Mouse (Mus musculus) neural tube, embryonic 13.5 days (tissue): ENCODE measurements around the gene Olfr1278. TPM values are rescaled to one million over a fixed set of nuclear protein-coding genes. Genes with fewer than 3 reads are reported as not detected.
"Not testable (repeated sequence)": the region's sequence is repeated elsewhere in the genome, so short reads cannot be mapped to it uniquely, and the experiment has no call there.

Experiments used
- ATAC-seq: fragments of 200-750 bp; cut with Nextera tagmentation; 2 replicates; pipeline ENCODE4 v1.8.0; 2017; ENCODE audit warnings: low read depth, mild to moderate bottlenecking, moderate TSS enrichment, moderate library complexity
- H3K27ac ChIP-seq: fragments of 300-500 bp; sonication (generic); replicated peaks from 2 replicates; pipeline ENCODE4 v1.5.1; 2015; ENCODE audit warnings: moderate library complexity, mild to moderate bottlenecking, inconsistent platforms
- H3K27me3 ChIP-seq: fragments of 300-500 bp; sonication (generic); 2 replicates; pipeline ENCODE4 v1.6.1; 2015; ENCODE audit warnings: mild to moderate bottlenecking, inconsistent platforms
- H3K36me3 ChIP-seq: fragments of 300-500 bp; sonication (generic); 2 replicates; pipeline ENCODE4 v1.6.1; 2015; ENCODE audit warnings: mild to moderate bottlenecking, inconsistent platforms
- H3K4me1 ChIP-seq: fragments of 300-500 bp; sonication (generic); replicated peaks from 2 replicates; pipeline ENCODE4 v1.6.1; 2015; ENCODE audit warnings: inconsistent platforms
- H3K4me2 ChIP-seq: fragments of 300-500 bp; sonication (generic); 2 replicates; pipeline ENCODE4 v1.6.1; 2015; ENCODE audit warnings: inconsistent platforms, mild to moderate bottlenecking, moderate library complexity
- H3K4me3 ChIP-seq: fragments of 300-500 bp; sonication (generic); 2 replicates; pipeline ENCODE4 v1.5.1; 2015; ENCODE audit warnings: mild to moderate bottlenecking, inconsistent platforms
- H3K9ac ChIP-seq: fragments of 300-500 bp; sonication (generic); 2 replicates; pipeline ENCODE4 v1.6.1; 2015; ENCODE audit warnings: moderate library complexity, mild to moderate bottlenecking, inconsistent platforms
- H3K9me3 ChIP-seq: fragments of 300-500 bp; sonication (generic); 2 replicates; pipeline ENCODE4 v1.6.1; 2016; ENCODE audit warnings: inconsistent platforms
- WGBS: fragments of 180-500 bp; shearing (Covaris S2); methylation state at CpG from one replicate; pipeline ENCODE4 v1.1.7; 2015; 5-methylcytosine and 5-hydroxymethylcytosine counted together
- polyA plus RNA-seq: library from polyadenylated mRNA; unstranded; fragments of >200 nt; fragmentation: Nextera tagmentation; extraction: Ambion mirVana; gene quantifications from 2 replicates; pipeline ENCODE4 v1.2.1, GENCODE M21; 2015

Olfr1278 gene
- polyA plus RNA-seq, result not detected in 2 replicates

- no peaks in the 10 kb centered on the region for H3K9me3 ChIP-seq
- no peaks in the 10 kb centered on the region for H3K4me1 ChIP-seq
- no peak within 1 kb of the TSS for H3K27ac ChIP-seq
- H3K27me3 ChIP-seq, result no peaks in the 10 kb centered on the region
- H3K9ac ChIP-seq, result no peak within 1 kb of the TSS
- no peaks in the 10 kb centered on the region for H3K36me3 ChIP-seq
- no peak for ATAC-seq
- no peak within 1 kb of the TSS for H3K4me2 ChIP-seq
- H3K4me3 ChIP-seq, result no peak within 1 kb of the TSS
These were observed at the start of gene Olfr1278 for GRCm38 (mm10) chr2:111289836-111290235. TSS of gene Olfr1278 (plus strand) at chr2:111290136.

GRCm38 (mm10) chr2:111254216-111254615, 35.7 kb upstream of the Olfr1278 start, which contains the start of gene Olfr1276:
TSS of gene Olfr1276 (plus strand) at chr2:111254516.
- ATAC-seq, result no peak
- Histone ChIP-seq H3K4me1 (no peaks in the 10 kb centered on the region), H3K4me3 (no peak within 1 kb of the TSS), H3K36me3 (no peaks in the 10 kb centered on the region), H3K4me2 (no peak within 1 kb of the TSS), H3K9ac (no peak within 1 kb of the TSS), H3K27ac (no peak within 1 kb of the TSS), H3K27me3 (no peaks in the 10 kb centered on the region), H3K9me3 (no peaks in the 10 kb centered on the region)

GRCm38 (mm10) chr2:111274006-111274405, 15.9 kb upstream of the Olfr1278 start, which contains the start of gene Olfr1277:
TSS of gene Olfr1277 (minus strand) at chr2:111274106.
- WGBS, result 75% methylated on average over 2 of the region's 2 CpGs
- H3K27me3 ChIP-seq, result no peaks in the 10 kb centered on the region
- H3K9ac ChIP-seq, result no peak within 1 kb of the TSS
- no peak for ATAC-seq
- H3K4me3 ChIP-seq, result no peak within 1 kb of the TSS
- no peaks in the 10 kb centered on the region for H3K4me1 ChIP-seq
- no peak within 1 kb of the TSS for H3K27ac ChIP-seq
- no peak within 1 kb of the TSS for H3K4me2 ChIP-seq
- no peaks in the 10 kb centered on the region for H3K9me3 ChIP-seq
- H3K36me3 ChIP-seq, result no peaks in the 10 kb centered on the region

- Histone ChIP-seq H3K4me1 (no peaks in the 10 kb centered on the region), H3K27me3 (no peaks in the 10 kb centered on the region), H3K9me3 (no peaks in the 10 kb centered on the region), H3K9ac (no peak overlapping the region), H3K36me3 (no peaks in the 10 kb centered on the region), H3K4me2 (no peak overlapping the region), H3K4me3 (no peak overlapping the region), H3K27ac (no peak overlapping the region)
- no peak for ATAC-seq
These were observed 8.6 kb downstream of the Olfr1278 start for GRCm38 (mm10) chr2:111298541-111298940.

GRCm38 (mm10) chr2:111300374-111300773, 10.4 kb downstream of the Olfr1278 start, which contains the start of gene Olfr1279:
TSS of gene Olfr1279 (plus strand) at chr2:111300635.
- Histone ChIP-seq H3K9me3 (no peaks in the 10 kb centered on the region), H3K36me3 (no peaks in the 10 kb centered on the region), H3K4me2 (no peak within 1 kb of the TSS), H3K4me1 (no peaks in the 10 kb centered on the region), H3K9ac (no peak within 1 kb of the TSS), H3K27ac (no peak within 1 kb of the TSS), H3K27me3 (no peaks in the 10 kb centered on the region), H3K4me3 (no peak within 1 kb of the TSS)
- no peak for ATAC-seq

- Histone ChIP-seq H3K4me2 (no peak within 1 kb of the TSS), H3K36me3 (no peaks in the 10 kb centered on the region), H3K4me3 (no peak within 1 kb of the TSS), H3K27me3 (no peaks in the 10 kb centered on the region), H3K9ac (no peak within 1 kb of the TSS), H3K27ac (no peak within 1 kb of the TSS), H3K4me1 (no peaks in the 10 kb centered on the region), H3K9me3 (no peaks in the 10 kb centered on the region)
- no peak for ATAC-seq
These were observed 23.8 kb downstream of the Olfr1278 start, which contains the start of gene Olfr1280 for GRCm38 (mm10) chr2:111313717-111314116. TSS of gene Olfr1280 (plus strand) at chr2:111314017.

GRCm38 (mm10) chr2:111326220-111326619, 36.3 kb downstream of the Olfr1278 start, which contains the start of gene Olfr1281:
TSS of gene Olfr1281 (plus strand) at chr2:111326520.
- H3K4me1 ChIP-seq, result no peaks in the 10 kb centered on the region
- no peak within 1 kb of the TSS for H3K4me3 ChIP-seq
- H3K9me3 ChIP-seq, result no peaks in the 10 kb centered on the region
- no peak within 1 kb of the TSS for H3K9ac ChIP-seq
- no peak for ATAC-seq
- no peak within 1 kb of the TSS for H3K4me2 ChIP-seq
- H3K36me3 ChIP-seq, result no peaks in the 10 kb centered on the region
- H3K27ac ChIP-seq, result no peak within 1 kb of the TSS
- 80% methylated on average over 2 of the region's 2 CpGs for WGBS
- H3K27me3 ChIP-seq, result no peaks in the 10 kb centered on the region

- not testable (repeated sequence) for H3K4me1 ChIP-seq, H3K27ac ChIP-seq, ATAC-seq, H3K4me2 ChIP-seq, H3K36me3 ChIP-seq, H3K27me3 ChIP-seq, H3K9me3 ChIP-seq, H3K9ac ChIP-seq, H3K4me3 ChIP-seq
- 89% methylated on average over 5 of the region's 5 CpGs for WGBS
These were observed 43.8 kb downstream of the Olfr1278 start for GRCm38 (mm10) chr2:111333721-111334120.

- ATAC-seq, result no peak
- Histone ChIP-seq H3K27ac (no peak within 1 kb of the TSS), H3K4me1 (no peaks in the 10 kb centered on the region), H3K9ac (no peak within 1 kb of the TSS), H3K9me3 (no peaks in the 10 kb centered on the region), H3K27me3 (no peaks in the 10 kb centered on the region), H3K4me3 (no peak within 1 kb of the TSS), H3K4me2 (no peak within 1 kb of the TSS), H3K36me3 (no peaks in the 10 kb centered on the region)
- WGBS, result 82% methylated on average over 2 of the region's 2 CpGs
These were observed 46.0 kb downstream of the Olfr1278 start, which contains the start of gene Olfr1282 for GRCm38 (mm10) chr2:111335976-111336375. TSS of gene Olfr1282 (minus strand) at chr2:111336076.

Other genes starting within 250 kb of the Olfr1278 start
- gene Gm13941, start 184.2 kb upstream of the Olfr1278 start, polyA plus RNA-seq, result not detected in 2 replicates
- gene Gm15130, start 137.2 kb upstream of the Olfr1278 start, polyA plus RNA-seq, result not detected in 2 replicates
- not detected in 2 replicates for gene 4930430A15Rik, start 60.5 kb upstream of the Olfr1278 start, polyA plus RNA-seq
- not detected in 2 replicates for gene Olfr1275, start 54.9 kb upstream of the Olfr1278 start, polyA plus RNA-seq
- not detected in 2 replicates for gene Olfr1276, start 35.6 kb upstream of the Olfr1278 start, polyA plus RNA-seq
- gene Olfr1277, start 16.0 kb upstream of the Olfr1278 start, polyA plus RNA-seq, result not detected in 2 replicates
- not detected in 2 replicates for gene Olfr1279, start 10.5 kb downstream of the Olfr1278 start, polyA plus RNA-seq
- not detected in 2 replicates for gene Olfr1280, start 23.9 kb downstream of the Olfr1278 start, polyA plus RNA-seq
- gene Olfr1281, start 36.4 kb downstream of the Olfr1278 start, polyA plus RNA-seq, result not detected in 2 replicates
- not detected in 2 replicates for gene Olfr1282, start 45.9 kb downstream of the Olfr1278 start, polyA plus RNA-seq
- not detected in 2 replicates for gene Olfr1283, start 76.7 kb downstream of the Olfr1278 start, polyA plus RNA-seq
- not detected in 2 replicates for gene Olfr1284, start 85.4 kb downstream of the Olfr1278 start, polyA plus RNA-seq
- gene Olfr1286, start 133.0 kb downstream of the Olfr1278 start, polyA plus RNA-seq, result not detected in 2 replicates
- not detected in 2 replicates for gene Olfr1287, start 159.0 kb downstream of the Olfr1278 start, polyA plus RNA-seq
- not detected in 2 replicates for gene Olfr1288, start 184.0 kb downstream of the Olfr1278 start, polyA plus RNA-seq
- not detected in 2 replicates for gene Olfr1289, start 190.7 kb downstream of the Olfr1278 start, polyA plus RNA-seq
- gene Olfr1290, start 203.7 kb downstream of the Olfr1278 start, polyA plus RNA-seq, result not detected in 2 replicates
- not detected in 2 replicates for gene Olfr1291-ps1, start 207.0 kb downstream of the Olfr1278 start, polyA plus RNA-seq
- gene Olfr1293-ps, start 235.1 kb downstream of the Olfr1278 start, polyA plus RNA-seq, result not detected in 2 replicates